ENCODE assay signal across 11 mouse cellular contexts in the genomic region with DNA sequence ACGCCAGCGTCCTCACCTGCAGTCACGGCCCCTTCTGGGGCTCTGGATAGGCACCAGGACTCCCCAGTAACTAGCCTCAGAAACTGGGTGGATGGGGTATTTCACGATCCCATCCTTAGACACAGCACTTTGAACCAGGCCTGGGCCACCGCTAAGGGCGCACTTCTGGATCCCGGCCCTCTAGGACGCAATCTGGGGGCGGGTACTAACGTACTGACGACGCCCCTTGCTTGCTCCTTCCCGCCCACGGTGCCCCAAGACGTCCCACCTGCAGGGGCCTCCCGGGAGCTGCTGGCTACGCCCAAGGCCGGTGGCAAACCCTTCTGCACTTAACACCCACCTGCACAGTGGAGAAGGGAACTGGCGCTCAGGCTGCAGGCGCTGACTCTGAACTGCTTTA. TPM values are rescaled to one million over a fixed set of nuclear protein-coding genes. Genes with fewer than 3 reads are reported as not detected.
DNase-seq lines count a peak whose midpoint lies in the region; ATAC-seq and TF ChIP-seq lines count a peak whose summit lies in the region.
"Had no signal": no experiment of that assay in that cellular context is flagged by ENCODE, and none has a peak within 500 bp of the region (broad histone marks: within the 10 kb centered on the region; RNA-seq: fewer than 3 reads in every experiment).

No protein-coding gene starts in this region.

- H3K9me3 ChIP-seq in heart, embryonic 15.5 days (replicated peaks) = no peaks in the 10 kb centered on the region
- no peaks in the 10 kb centered on the region for H3K9me3 ChIP-seq in intestine, postnatal 0 days (ENCODE audit: control insufficient read depth)

- H3K4me3 ChIP-seq in heart, embryonic 15.5 days = peak overlapping the region; percentile 5
- peak overlapping the region; percentile 24 for H3K4me3 ChIP-seq in intestine, postnatal 0 days (ENCODE audit: low read depth, low read length)
- no peak overlapping the region for H3K4me3 ChIP-seq in cerebellum, adult 2 months (replicated peaks; ENCODE audit: insufficient read depth, low read depth, low read length)

- WGBS in heart, embryonic 15.5 days = 7% methylated on average over 20 of the region's 20 CpGs
- under 1% methylated on average over 20 of the region's 20 CpGs for WGBS in intestine, postnatal 0 days
- WGBS in cerebellum, adult 2 months = 10% methylated on average over 20 of the region's 20 CpGs

- DNase-seq in heart, adult 8-10 months (ENCODE audit: low spot score) = no peak
- DNase-seq in A20 (ENCODE audit: low read depth, low spot score) = peak; percentile 89
- DNase-seq in embryo, embryonic 11 days = peak; percentile 68
- no peak for DNase-seq in urinary bladder, adult 18-20 months (ENCODE audit: low spot score in 2 of 2)
- DNase-seq in cerebellum, adult 2 months = no peak
- DNase-seq: cerebellum, adult 11 months had no signal

- peaks cover 89% of the 10 kb centered on the region for H3K27me3 ChIP-seq in heart, embryonic 15.5 days
- H3K27me3 ChIP-seq in intestine, postnatal 0 days (replicated peaks; ENCODE audit: control insufficient read depth, insufficient read depth, low read length) = peaks cover 94% of the 10 kb centered on the region
- H3K27me3 ChIP-seq in cerebellum, adult 2 months (ENCODE audit: control insufficient read depth, insufficient read depth, low read length) = peaks cover 9% of the 10 kb centered on the region; the same call in 1 of the 2 replicates

- ATAC-seq in heart, embryonic 15.5 days (replicated peaks; ENCODE audit: insufficient number of reproducible peaks, insufficient read depth, low FRiP score, low read depth) = peak; percentile 30; the same call in 1 of the 2 replicates
- peak; percentile 86 for ATAC-seq in intestine, postnatal 0 days
- no peak for ATAC-seq in activated CD4-positive, CD25-positive, alpha-beta regulatory T cell, adult 4 months

- peak overlapping the region; percentile 30; the same call in 1 of the 2 replicates for H3K9ac ChIP-seq in heart, embryonic 15.5 days
- H3K9ac ChIP-seq in intestine, postnatal 0 days (ENCODE audit: low read depth, low read length) = no peak overlapping the region

- no peak for TF ChIP-seq POLR2A in cerebellum, adult 2 months (IDR thresholded peaks at IDR 0.05; ENCODE audit: borderline replicate concordance, insufficient read depth, low read length)

- H3K4me2 ChIP-seq in heart, embryonic 15.5 days = peak overlapping the region; percentile 28
- H3K4me2 ChIP-seq in intestine, postnatal 0 days (replicated peaks; ENCODE audit: low read depth) = peak overlapping the region; percentile 56

- peaks cover 94% of the 10 kb centered on the region for H3K4me1 ChIP-seq in heart, embryonic 15.5 days (replicated peaks)
- 0 out of 2 replicates have a peak, but pooled peaks cover 6% of the 10 kb centered on the region for H3K4me1 ChIP-seq in intestine, postnatal 0 days (replicated peaks; ENCODE audit: control insufficient read depth, insufficient read depth, low read length)
- no peaks in the 10 kb centered on the region; the same call in 1 of the 2 replicates for H3K4me1 ChIP-seq in cerebellum, adult 2 months (ENCODE audit: control insufficient read depth, insufficient read depth, low read length)

- H3K27ac ChIP-seq in heart, embryonic 15.5 days = peak overlapping the region; percentile 63
- no peak overlapping the region for H3K27ac ChIP-seq in intestine, postnatal 0 days (ENCODE audit: low read depth, low read length)
- no peak overlapping the region for H3K27ac ChIP-seq in cerebellum, adult 2 months (ENCODE audit: insufficient read depth, low read length)

- TF ChIP-seq CTCF in intestine, postnatal 0 days (IDR thresholded peaks at IDR 0.05; ENCODE audit: low read depth) = peak; percentile 72
- no peak for TF ChIP-seq CTCF in cerebellum, adult 2 months (IDR thresholded peaks at IDR 0.05; ENCODE audit: borderline replicate concordance, insufficient read depth, low read depth, low read length)

- H3K36me3 ChIP-seq in heart, embryonic 15.5 days = no peaks in the 10 kb centered on the region
- no peaks in the 10 kb centered on the region for H3K36me3 ChIP-seq in intestine, postnatal 0 days (ENCODE audit: control insufficient read depth, insufficient read depth)
- H3K36me3 ChIP-seq: G1E had no signal

RNA-seq across cellular contexts. Expression of gene Irx4, which starts 8.4 kb away (rescaled TPM):
- polyA plus RNA-seq in heart, embryonic 15.5 days (2015; fragmentation: Nextera tagmentation; extraction: Ambion mirVana) = 40.3 and 44.3 TPM in 2 replicates
- total RNA-seq in heart, adult 8-10 months (2022) = 10 to 100 TPM; 27.8 to 34.9 (median 32.4) TPM
- polyA plus RNA-seq in intestine, postnatal 0 days (2015; fragmentation: Nextera tagmentation; extraction: Ambion mirVana) = 0.27 and 0.38 TPM in 2 replicates
- not detected for polyA plus RNA-seq in activated CD4-positive, CD25-positive, alpha-beta regulatory T cell, adult 4 months (2017; shearing (Covaris generic))
- 0.43 and 0.70 TPM in 2 replicates for polyA plus RNA-seq in cerebellum, adult 2 months (2012; rRNA removed)
- total RNA-seq: G1E; megakaryocyte-erythroid progenitor cell, adult 5-6 weeks had no signal
- polyA plus RNA-seq: G1E had no signal

RNA-seq across cellular contexts. Expression of gene Mrpl36, which starts 59.6 kb away (rescaled TPM):
- polyA plus RNA-seq in heart, embryonic 15.5 days (2015; fragmentation: Nextera tagmentation; extraction: Ambion mirVana) = 117 and 140 TPM in 2 replicates
- 10 to 100 TPM; 55.1 to 69.7 (median 59.7) TPM for total RNA-seq in heart, adult 8-10 months (2022)
- polyA plus RNA-seq in intestine, postnatal 0 days (2015; fragmentation: Nextera tagmentation; extraction: Ambion mirVana) = 117 and 118 TPM in 2 replicates
- 100 to 1,000 TPM; 138 to 148 TPM for polyA plus RNA-seq in activated CD4-positive, CD25-positive, alpha-beta regulatory T cell, adult 4 months (2017; shearing (Covaris generic))
- 72.6 and 74.3 TPM in 2 replicates for polyA plus RNA-seq in cerebellum, adult 2 months (2012; rRNA removed)

RNA-seq across cellular contexts. Expression of gene Ndufs6, which starts 59.6 kb away (rescaled TPM):
- 637 and 761 TPM in 2 replicates for polyA plus RNA-seq in heart, embryonic 15.5 days (2015; fragmentation: Nextera tagmentation; extraction: Ambion mirVana)
- total RNA-seq in heart, adult 8-10 months (2022) = 1,000 to 10,000 TPM; 1,175 to 1,391 (median 1,278) TPM
- polyA plus RNA-seq in intestine, postnatal 0 days (2015; fragmentation: Nextera tagmentation; extraction: Ambion mirVana) = 555 and 577 TPM in 2 replicates
- 100 to 1,000 TPM; 157 to 168 TPM for polyA plus RNA-seq in activated CD4-positive, CD25-positive, alpha-beta regulatory T cell, adult 4 months (2017; shearing (Covaris generic))
- polyA plus RNA-seq in cerebellum, adult 2 months (2012; rRNA removed) = 271 and 306 TPM in 2 replicates

Comparison
In these comparisons a context has a peak if more than half of its experiments do, and no peak if none do; other contexts are left out.
1. DNase-seq: peak in A20 (single experiment) and embryo, embryonic 11 days (single experiment); none in heart, adult 8-10 months (single experiment), urinary bladder, adult 18-20 months (0 of 2) and cerebellum, adult 2 months (0 of 2).
2. RNA of gene Irx4, which starts 8.4 kb away (polyA plus RNA-seq): 40.3 to 44.3 TPM in heart, embryonic 15.5 days; 0.43 to 0.70 TPM in cerebellum, adult 2 months, 0.27 to 0.38 TPM in intestine, postnatal 0 days and not detected in activated CD4-positive, CD25-positive, alpha-beta regulatory T cell, adult 4 months; every median in the first group is over 10 times any median in the second.